Mouse (Mus musculus): ENCODE results near the gene Zmym2. TPM values are rescaled to one million over a fixed set of nuclear protein-coding genes. Genes with fewer than 3 reads are reported as not detected.

The Zmym2 gene
- polyA plus RNA-seq, 1 experiment, result 6.4 TPM

- no peaks in the 10 kb centered on the region for H3K79me3 ChIP-seq (ENCODE audit: low read depth)
- TF ChIP-seq CEBPB (IDR thresholded peaks at IDR 0.05; ENCODE audit: low read depth), result no peak
- TF ChIP-seq USF1 (IDR thresholded peaks at IDR 0.05; ENCODE audit: low read depth), result no peak
- no peak for TF ChIP-seq MYOG (IDR thresholded peaks at IDR 0.05; ENCODE audit: control insufficient read depth, extremely low read depth, insufficient read length)
- no peak for TF ChIP-seq MAX (IDR thresholded peaks at IDR 0.05)
- TF ChIP-seq FOSL1 (IDR thresholded peaks at IDR 0.05; ENCODE audit: insufficient read depth, low read length, poor library complexity, severe bottlenecking), result no peak
- no peak for TF ChIP-seq CTCF (IDR thresholded peaks at IDR 0.05; ENCODE audit: control insufficient read depth, insufficient read depth, insufficient read length)
- no peak for TF ChIP-seq MYOD1 (IDR thresholded peaks at IDR 0.05; ENCODE audit: control insufficient read depth, insufficient read length, low read depth)
- no peak overlapping the region for H3ac ChIP-seq (ENCODE audit: control insufficient read depth, insufficient read length, low read depth)
Measured at GRCm38 (mm10) chr14:56963969-56964734, 77.7 kb downstream of the Zmym2 start.

GRCm38 (mm10) chr14:56969653-56970052 lies 83.2 kb downstream of the Zmym2 start:
- Histone ChIP-seq H3ac (ENCODE audit: control insufficient read depth, insufficient read length, low read depth) (no peak overlapping the region), H3K27me3 (ENCODE audit: control insufficient read depth, insufficient read depth, insufficient read length) (no peaks in the 10 kb centered on the region), H3K4me3 (ENCODE audit: insufficient read depth, poor library complexity, severe bottlenecking) (no peak overlapping the region), H3K36me3 (ENCODE audit: control insufficient read depth, insufficient read depth) (peaks cover 3% of the 10 kb centered on the region), H3K79me2 (ENCODE audit: control insufficient read depth, insufficient read depth) (no peaks in the 10 kb centered on the region), H3K79me3 (ENCODE audit: low read depth) (no peaks in the 10 kb centered on the region)
- no peak for TF ChIP-seq MYOD1 (IDR thresholded peaks at IDR 0.05; ENCODE audit: control insufficient read depth, insufficient read length, low read depth)
- no peak for TF ChIP-seq MAX (IDR thresholded peaks at IDR 0.05)
- TF ChIP-seq CEBPB (IDR thresholded peaks at IDR 0.05; ENCODE audit: low read depth), result no peak
- no peak for TF ChIP-seq CTCF (IDR thresholded peaks at IDR 0.05; ENCODE audit: control insufficient read depth, insufficient read depth, insufficient read length)
- TF ChIP-seq FOSL1 (IDR thresholded peaks at IDR 0.05; ENCODE audit: insufficient read depth, low read length, poor library complexity, severe bottlenecking), result no peak
- no peak for TF ChIP-seq MYOG (IDR thresholded peaks at IDR 0.05; ENCODE audit: control insufficient read depth, extremely low read depth, insufficient read length)
- no peak for TF ChIP-seq USF1 (IDR thresholded peaks at IDR 0.05; ENCODE audit: low read depth)

More at GRCm38 (mm10) chr14:56963969-56964734, 77.7 kb downstream of the Zmym2 start:
- no peaks in the 10 kb centered on the region for H3K79me2 ChIP-seq (ENCODE audit: control insufficient read depth, insufficient read depth)
- H3K36me3 ChIP-seq (ENCODE audit: control insufficient read depth, insufficient read depth), result peaks cover 27% of the 10 kb centered on the region
- H3K27me3 ChIP-seq (ENCODE audit: control insufficient read depth, insufficient read depth, insufficient read length), result no peaks in the 10 kb centered on the region
- no peak overlapping the region for H3K4me3 ChIP-seq (ENCODE audit: insufficient read depth, poor library complexity, severe bottlenecking)

GRCm38 (mm10) chr14:56970160-56970559 lies 83.7 kb downstream of the Zmym2 start:
- no peaks in the 10 kb centered on the region for H3K79me2 ChIP-seq (ENCODE audit: control insufficient read depth, insufficient read depth)
- H3K4me3 ChIP-seq (ENCODE audit: insufficient read depth, poor library complexity, severe bottlenecking), result no peak overlapping the region
- no peak for TF ChIP-seq CEBPB (IDR thresholded peaks at IDR 0.05; ENCODE audit: low read depth)
- no peak for TF ChIP-seq FOSL1 (IDR thresholded peaks at IDR 0.05; ENCODE audit: insufficient read depth, low read length, poor library complexity, severe bottlenecking)
- TF ChIP-seq MYOD1 (IDR thresholded peaks at IDR 0.05; ENCODE audit: control insufficient read depth, insufficient read length, low read depth), result no peak
- TF ChIP-seq MYOG (IDR thresholded peaks at IDR 0.05; ENCODE audit: control insufficient read depth, extremely low read depth, insufficient read length), result no peak
- no peak for TF ChIP-seq CTCF (IDR thresholded peaks at IDR 0.05; ENCODE audit: control insufficient read depth, insufficient read depth, insufficient read length)
- no peak for TF ChIP-seq USF1 (IDR thresholded peaks at IDR 0.05; ENCODE audit: low read depth)
- TF ChIP-seq MAX (IDR thresholded peaks at IDR 0.05), result no peak
- H3ac ChIP-seq (ENCODE audit: control insufficient read depth, insufficient read length, low read depth), result no peak overlapping the region
- H3K36me3 ChIP-seq (ENCODE audit: control insufficient read depth, insufficient read depth), result peaks cover 3% of the 10 kb centered on the region
- no peaks in the 10 kb centered on the region for H3K79me3 ChIP-seq (ENCODE audit: low read depth)
- no peaks in the 10 kb centered on the region for H3K27me3 ChIP-seq (ENCODE audit: control insufficient read depth, insufficient read depth, insufficient read length)

- Histone ChIP-seq H3K36me3 (ENCODE audit: control insufficient read depth, insufficient read depth) (no peaks in the 10 kb centered on the region), H3K4me3 (ENCODE audit: insufficient read depth, poor library complexity, severe bottlenecking) (no peak overlapping the region)
- no peak for TF ChIP-seq CEBPB (IDR thresholded peaks at IDR 0.05; ENCODE audit: low read depth)
- TF ChIP-seq CTCF (IDR thresholded peaks at IDR 0.05; ENCODE audit: control insufficient read depth, insufficient read depth, insufficient read length), result no peak
- no peak for TF ChIP-seq USF1 (IDR thresholded peaks at IDR 0.05; ENCODE audit: low read depth)
- TF ChIP-seq MYOD1 (IDR thresholded peaks at IDR 0.05; ENCODE audit: control insufficient read depth, insufficient read length, low read depth), result no peak
- TF ChIP-seq FOSL1 (IDR thresholded peaks at IDR 0.05; ENCODE audit: insufficient read depth, low read length, poor library complexity, severe bottlenecking), result no peak
- no peak for TF ChIP-seq MAX (IDR thresholded peaks at IDR 0.05)
- no peak for TF ChIP-seq MYOG (IDR thresholded peaks at IDR 0.05; ENCODE audit: control insufficient read depth, extremely low read depth, insufficient read length)
Measured at GRCm38 (mm10) chr14:56978045-56978655, 91.7 kb downstream of the Zmym2 start.

GRCm38 (mm10) chr14:56988621-56989020 lies 102.2 kb downstream of the Zmym2 start:
- no peak for TF ChIP-seq MYOD1 (IDR thresholded peaks at IDR 0.05; ENCODE audit: control insufficient read depth, insufficient read length, low read depth)
- no peak for TF ChIP-seq CEBPB (IDR thresholded peaks at IDR 0.05; ENCODE audit: low read depth)
- no peak for TF ChIP-seq CTCF (IDR thresholded peaks at IDR 0.05; ENCODE audit: control insufficient read depth, insufficient read depth, insufficient read length)
- TF ChIP-seq FOSL1 (IDR thresholded peaks at IDR 0.05; ENCODE audit: insufficient read depth, low read length, poor library complexity, severe bottlenecking), result no peak
- TF ChIP-seq USF1 (IDR thresholded peaks at IDR 0.05; ENCODE audit: low read depth), result no peak
- no peak for TF ChIP-seq MAX (IDR thresholded peaks at IDR 0.05)
- TF ChIP-seq MYOG (IDR thresholded peaks at IDR 0.05; ENCODE audit: control insufficient read depth, extremely low read depth, insufficient read length), result no peak
- no peaks in the 10 kb centered on the region for H3K79me3 ChIP-seq (ENCODE audit: low read depth)
- H3K79me2 ChIP-seq (ENCODE audit: control insufficient read depth, insufficient read depth), result no peaks in the 10 kb centered on the region
- H3K27me3 ChIP-seq (ENCODE audit: control insufficient read depth, insufficient read depth, insufficient read length), result no peaks in the 10 kb centered on the region
- no peaks in the 10 kb centered on the region for H3K36me3 ChIP-seq (ENCODE audit: control insufficient read depth, insufficient read depth)
- no peak overlapping the region for H3K4me3 ChIP-seq (ENCODE audit: insufficient read depth, poor library complexity, severe bottlenecking)
- no peak overlapping the region for H3ac ChIP-seq (ENCODE audit: control insufficient read depth, insufficient read length, low read depth)

More at GRCm38 (mm10) chr14:56978045-56978655, 91.7 kb downstream of the Zmym2 start:
- H3K79me3 ChIP-seq (ENCODE audit: low read depth), result no peaks in the 10 kb centered on the region
- no peaks in the 10 kb centered on the region for H3K79me2 ChIP-seq (ENCODE audit: control insufficient read depth, insufficient read depth)
- H3ac ChIP-seq (ENCODE audit: control insufficient read depth, insufficient read length, low read depth), result no peak overlapping the region
- no peaks in the 10 kb centered on the region for H3K27me3 ChIP-seq (ENCODE audit: control insufficient read depth, insufficient read depth, insufficient read length)

Other genes starting within 250 kb of the Zmym2 start
- 7.8 TPM for gene Mphosph8, start 218.4 kb upstream of the Zmym2 start, polyA plus RNA-seq (2012; fragmentation: generic; extraction: Trizol)
- gene Pspc1, start 108.3 kb upstream of the Zmym2 start, polyA plus RNA-seq (2012; fragmentation: generic; extraction: Trizol), result 10.3 TPM
- gene Zmym5, start 74.9 kb upstream of the Zmym2 start, polyA plus RNA-seq (2012; fragmentation: generic; extraction: Trizol), result 2.3 TPM
- gene Gja3, start 171.4 kb downstream of the Zmym2 start, polyA plus RNA-seq (2012; fragmentation: generic; extraction: Trizol), result 7.1 TPM
- gene Gjb2, start 218.0 kb downstream of the Zmym2 start, polyA plus RNA-seq (2012; fragmentation: generic; extraction: Trizol), result not detected
- not detected for gene Gm4491, start 229.2 kb downstream of the Zmym2 start, polyA plus RNA-seq (2012; fragmentation: generic; extraction: Trizol)
- gene Gjb6, start 247.0 kb downstream of the Zmym2 start, polyA plus RNA-seq (2012; fragmentation: generic; extraction: Trizol), result not detected